ENCODE assay signal across 26 mouse cellular contexts in genomic region chr8:49281254-49281653, GRCm38 (mm10).
"Had no signal": no experiment of that assay in that cellular context is flagged by ENCODE, and none has a peak within 500 bp of the region (broad histone marks: within the 10 kb centered on the region; RNA-seq: fewer than 3 reads in every experiment).

No protein-coding gene starts in this region.

- H3K9me3 ChIP-seq: heart, embryonic 10.5 days; heart, embryonic 12.5 days; hindbrain, embryonic 10.5 days; hindbrain, embryonic 12.5 days; hindbrain, embryonic 15.5 days; kidney, embryonic 15.5 days; limb, embryonic 10.5 days; limb, embryonic 12.5 days had no signal

- H3K4me3 ChIP-seq: gastrocnemius, adult 2 months; heart, embryonic 10.5 days; heart, embryonic 12.5 days; hindbrain, embryonic 10.5 days; hindbrain, embryonic 12.5 days; hindbrain, embryonic 15.5 days; kidney, embryonic 15.5 days; layer of hippocampus, adult 2 months; left cerebral cortex, adult 2 months; limb, embryonic 10.5 days; limb, embryonic 12.5 days had no signal

- H3K36me3 ChIP-seq: heart, embryonic 10.5 days; heart, embryonic 12.5 days; hindbrain, embryonic 10.5 days; hindbrain, embryonic 12.5 days; hindbrain, embryonic 15.5 days; kidney, embryonic 15.5 days; limb, embryonic 10.5 days; limb, embryonic 12.5 days had no signal

- H3K4me2 ChIP-seq: heart, embryonic 12.5 days; hindbrain, embryonic 12.5 days; hindbrain, embryonic 15.5 days; kidney, embryonic 15.5 days; limb, embryonic 12.5 days; liver, embryonic 11.5 days had no signal

- DNase-seq: gastrocnemius, adult 2 months; gastrocnemius, postnatal 10 days; gastrocnemius, postnatal 25 days; heart, adult 18-20 months; heart, postnatal 10 days; heart, postnatal 4 days; kidney, adult 11 months; kidney, adult 2 months; kidney, adult 9 months; kidney, postnatal 25 days; kidney, postnatal 4 days; liver had no signal

- H3K27me3 ChIP-seq: heart, embryonic 12.5 days; hindbrain, embryonic 12.5 days; hindbrain, embryonic 15.5 days; kidney, embryonic 15.5 days; limb, embryonic 12.5 days had no signal

- H3K27ac ChIP-seq: gastrocnemius, adult 2 months; heart, embryonic 10.5 days; hindbrain, embryonic 10.5 days; hindbrain, embryonic 12.5 days; hindbrain, embryonic 15.5 days; hindbrain, postnatal 0 days; kidney, embryonic 15.5 days; kidney, postnatal 0 days; layer of hippocampus, adult 2 months; left cerebral cortex, adult 2 months; limb, embryonic 10.5 days; limb, embryonic 12.5 days had no signal

- H3K9ac ChIP-seq: heart, embryonic 12.5 days; hindbrain, embryonic 12.5 days; hindbrain, embryonic 15.5 days; kidney, embryonic 15.5 days; limb, embryonic 12.5 days had no signal

- H3K4me1 ChIP-seq: heart, embryonic 10.5 days; heart, embryonic 12.5 days; hindbrain, embryonic 15.5 days; kidney, embryonic 15.5 days; limb, embryonic 10.5 days; limb, embryonic 12.5 days had no signal

- ATAC-seq: hindbrain, postnatal 0 days; intestine, embryonic 16.5 days had no signal
